In the genomic region with DNA sequence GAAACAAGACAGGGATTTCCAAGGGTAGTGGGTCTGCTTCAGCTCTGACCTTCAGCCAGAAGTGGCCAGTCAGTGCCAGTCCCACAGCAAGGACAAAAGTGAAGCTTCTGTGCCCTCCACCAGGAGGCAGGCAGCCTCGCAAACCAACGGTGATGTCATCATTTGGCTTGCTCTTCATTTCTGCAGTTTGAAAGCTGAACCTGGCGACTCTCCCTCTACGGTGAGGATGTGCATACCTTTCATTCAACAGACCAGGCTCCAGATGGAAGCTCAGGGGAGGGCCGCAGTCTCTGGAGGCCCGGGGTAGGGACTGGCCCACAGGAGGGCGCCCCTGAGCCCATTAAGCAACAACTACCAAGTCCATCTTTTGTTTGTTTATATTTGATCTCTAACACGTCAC, we compare ENCODE assay signal across 8 mouse cellular contexts. TPM values are rescaled to one million over a fixed set of nuclear protein-coding genes. Genes with fewer than 3 reads are reported as not detected.
DNase-seq lines count a peak whose midpoint lies in the region; ATAC-seq and TF ChIP-seq lines count a peak whose summit lies in the region.

No protein-coding gene starts in this region.

- TF ChIP-seq POLR2A in thymus, adult 2 months (IDR thresholded peaks at IDR 0.05; ENCODE audit: control insufficient read depth, extremely low read depth, insufficient read depth, low read length, poor library complexity) = no peak

- peak; percentile 73 for ATAC-seq in forebrain, postnatal 0 days
- ATAC-seq in lung, embryonic 14.5 days (ENCODE audit: insufficient read depth) = peak; percentile 88

- no peaks in the 10 kb centered on the region for H3K27me3 ChIP-seq in E14TG2a.4 (ENCODE audit: insufficient read depth, low read length)
- H3K27me3 ChIP-seq in forebrain, postnatal 0 days (ENCODE audit: insufficient read depth, low read length) = no peaks in the 10 kb centered on the region
- no peaks in the 10 kb centered on the region for H3K27me3 ChIP-seq in lung, embryonic 14.5 days (ENCODE audit: insufficient read depth, low read length)
- no peaks in the 10 kb centered on the region for H3K27me3 ChIP-seq in thymus, adult 2 months (ENCODE audit: control insufficient read depth, insufficient read depth, low read length)

- peak overlapping the region; percentile 32 for H3K4me2 ChIP-seq in forebrain, postnatal 0 days (ENCODE audit: low read depth)
- peak overlapping the region; percentile 53 for H3K4me2 ChIP-seq in lung, embryonic 14.5 days

- no peaks in the 10 kb centered on the region for H3K36me3 ChIP-seq in E14TG2a.4 (ENCODE audit: insufficient read depth, low read length)
- no peaks in the 10 kb centered on the region for H3K36me3 ChIP-seq in forebrain, postnatal 0 days (ENCODE audit: insufficient read depth)
- H3K36me3 ChIP-seq in lung, embryonic 14.5 days (ENCODE audit: insufficient read depth) = no peaks in the 10 kb centered on the region
- H3K36me3 ChIP-seq in thymus, adult 2 months (ENCODE audit: control insufficient read depth, insufficient read depth, low read length) = no peaks in the 10 kb centered on the region

- peaks cover 6% of the 10 kb centered on the region; the same call in 1 of the 2 replicates for H3K9me3 ChIP-seq in E14TG2a.4 (ENCODE audit: low read length)
- no peaks in the 10 kb centered on the region for H3K9me3 ChIP-seq in forebrain, postnatal 0 days (ENCODE audit: low read length)
- no peaks in the 10 kb centered on the region for H3K9me3 ChIP-seq in lung, embryonic 14.5 days (ENCODE audit: low read depth, low read length)

- H3K27ac ChIP-seq in forebrain, postnatal 0 days (ENCODE audit: low read depth, low read length) = no peak overlapping the region
- H3K27ac ChIP-seq in lung, embryonic 14.5 days (ENCODE audit: low read depth) = no peak overlapping the region
- no peak overlapping the region for H3K27ac ChIP-seq in thymus, adult 2 months (ENCODE audit: control insufficient read depth, insufficient read depth, low read length)

- 8% methylated on average over 8 of the region's 8 CpGs for WGBS in forebrain, postnatal 0 days
- WGBS in lung, embryonic 14.5 days = 5% methylated on average over 8 of the region's 8 CpGs
- WGBS in thymus, adult 2 months = 6% methylated on average over 8 of the region's 8 CpGs

- TF ChIP-seq CTCF in E14TG2a.4 (conservative IDR thresholded peaks at IDR 0.05; ENCODE audit: low read length) = peak; percentile 58
- TF ChIP-seq CTCF in forebrain, postnatal 0 days (IDR thresholded peaks at IDR 0.05; ENCODE audit: low read depth) = peak; percentile 72
- peak; percentile 78 for TF ChIP-seq CTCF in lung, embryonic 14.5 days (IDR thresholded peaks at IDR 0.05; ENCODE audit: low read depth)
- TF ChIP-seq CTCF in thymus, adult 2 months (IDR thresholded peaks at IDR 0.05; ENCODE audit: borderline replicate concordance, control insufficient read depth, extremely low read depth, insufficient read depth, low read length, poor library complexity) = peak; percentile 84

- DNase-seq in cerebellum, adult 11 months = peak; percentile 91
- DNase-seq in forebrain, postnatal 0 days = peak; percentile 74
- peak; percentile 23 for DNase-seq in heart, postnatal 25 days (ENCODE audit: low spot score)
- DNase-seq in layer of hippocampus, adult 11-12 months (ENCODE audit: low spot score) = peak; percentile 70
- DNase-seq in lung, embryonic 14.5 days = peak; percentile 83
- DNase-seq in ovary, adult 18-20 months (ENCODE audit: low spot score) = peak; percentile 57
- DNase-seq in thymus, adult 2 months = peak; percentile 81

- H3K9ac ChIP-seq in forebrain, postnatal 0 days = no peak overlapping the region
- no peak overlapping the region for H3K9ac ChIP-seq in lung, embryonic 14.5 days

- H3K4me3 ChIP-seq in E14TG2a.4 (replicated peaks; ENCODE audit: low read length) = peak overlapping the region; percentile 11; the same call in 1 of the 2 replicates
- H3K4me3 ChIP-seq in forebrain, postnatal 0 days (ENCODE audit: low read depth, low read length) = no peak overlapping the region
- H3K4me3 ChIP-seq in lung, embryonic 14.5 days (ENCODE audit: low read depth, low read length) = peak overlapping the region; percentile 11; the same call in 1 of the 2 replicates
- no peak overlapping the region for H3K4me3 ChIP-seq in thymus, adult 2 months (ENCODE audit: control insufficient read depth, insufficient read depth, low read length)

- intact Hi-C loops in heart, postnatal 25 days (cut with DNase I) = loop anchor here (10.0 kb wide), 1 partner anchor 208 kb away; no protein-coding TSS in a partner anchor

- peaks cover 39% of the 10 kb centered on the region for H3K4me1 ChIP-seq in E14TG2a.4 (replicated peaks; ENCODE audit: low read depth, low read length)
- no peaks in the 10 kb centered on the region for H3K4me1 ChIP-seq in forebrain, postnatal 0 days (ENCODE audit: insufficient read depth)
- no peaks in the 10 kb centered on the region for H3K4me1 ChIP-seq in lung, embryonic 14.5 days (ENCODE audit: insufficient read depth)
- H3K4me1 ChIP-seq in thymus, adult 2 months (replicated peaks; ENCODE audit: control insufficient read depth, insufficient read depth, low read length) = peaks cover 9% of the 10 kb centered on the region

RNA-seq across cellular contexts. Expression of a gene that starts 43.5 kb away (rescaled TPM):
- 38.3 and 54.0 TPM in 2 replicates for total RNA-seq in forebrain, postnatal 0 days (2014; rRNA removed)
- 44.4 and 59.2 TPM in 2 replicates for polyA plus RNA-seq in forebrain, postnatal 0 days (2015; fragmentation: Nextera tagmentation; extraction: Ambion mirVana)
- 10 to 100 TPM; 36.1 to 38.0 TPM for total RNA-seq in heart, postnatal 25 days (2021)
- 50.3 and 55.5 TPM in 2 replicates for polyA plus RNA-seq in lung, embryonic 14.5 days (2014; fragmentation: Nextera tagmentation; extraction: Ambion mirVana)
- polyA plus RNA-seq in thymus, adult 2 months (2012; rRNA removed) = 22.5 and 23.4 TPM in 2 replicates

Comparison
In these comparisons a context has a peak if more than half of its experiments do, and no peak if none do; other contexts are left out.
1. H3K4me3 ChIP-seq: peak in E14TG2a.4 (single experiment) and lung, embryonic 14.5 days (single experiment); none in forebrain, postnatal 0 days (single experiment) and thymus, adult 2 months (single experiment).
2. DNase-seq: peak in every context shown above with its lines; median percentile 91 in cerebellum, adult 11 months; 83 in lung, embryonic 14.5 days; 81 in thymus, adult 2 months; 74 in forebrain, postnatal 0 days; 70 in layer of hippocampus, adult 11-12 months; 57 in ovary, adult 18-20 months; 23 in heart, postnatal 25 days.
3. Peak in every context shown above with its lines, with median percentiles within 50 percentile points of each other: CTCF ChIP-seq.